Mouse (Mus musculus): Measurements from ENCODE around the gene Pls3.
"Not testable (repeated sequence)": the region's sequence is repeated elsewhere in the genome, so short reads cannot be mapped to it uniquely, and the experiment has no call there.

Gene Pls3

DNA sequence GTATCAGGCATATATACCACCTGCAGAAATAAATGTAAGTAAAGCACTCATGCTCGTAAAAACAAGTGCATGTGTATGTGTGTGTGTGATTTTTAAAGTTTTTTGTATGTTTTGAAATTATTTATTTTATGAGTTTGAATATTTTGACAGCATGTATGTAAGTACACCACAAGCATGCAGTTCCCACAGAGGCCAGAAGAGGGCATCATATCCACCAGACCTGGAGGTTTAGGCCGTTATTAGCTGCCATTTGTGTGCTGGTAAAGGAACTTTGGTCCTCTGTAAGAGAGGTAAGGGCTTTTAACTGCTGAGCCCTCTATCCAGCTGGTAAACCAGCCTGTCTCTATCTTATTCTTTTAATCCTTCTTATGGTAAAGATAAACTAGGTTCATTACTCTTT is 97.5 kb downstream of the Pls3 start:
- DNase-seq (ENCODE audit: low read depth, low spot score), result no peak

DNA sequence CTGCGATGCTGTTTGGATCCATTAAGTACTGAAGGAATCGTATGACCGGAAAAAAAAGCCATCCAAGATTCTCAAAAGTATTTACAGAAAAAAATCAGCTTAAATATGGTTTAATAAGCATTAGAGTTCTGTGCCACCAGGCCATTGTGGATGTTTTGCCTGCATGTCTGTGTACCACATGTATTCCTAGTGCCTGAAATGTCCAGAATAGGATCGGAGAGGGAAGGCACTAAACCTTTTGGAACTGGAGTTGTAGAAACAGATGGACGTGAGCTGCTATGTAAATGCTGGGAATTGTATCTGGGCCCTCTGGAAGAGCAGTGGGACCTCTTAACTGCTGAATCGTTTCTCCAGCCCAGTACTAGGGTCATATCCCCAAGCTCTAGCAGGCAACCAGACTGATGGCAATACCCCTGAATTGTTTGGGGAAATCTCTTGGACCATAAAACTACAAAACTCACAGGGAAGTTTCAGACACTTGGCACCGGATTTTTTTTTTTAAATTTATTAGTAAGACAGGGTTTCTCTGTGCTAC is 110.1 kb downstream of the Pls3 start:
- DNase-seq (ENCODE audit: low read depth, low spot score), result no peak

DNA sequence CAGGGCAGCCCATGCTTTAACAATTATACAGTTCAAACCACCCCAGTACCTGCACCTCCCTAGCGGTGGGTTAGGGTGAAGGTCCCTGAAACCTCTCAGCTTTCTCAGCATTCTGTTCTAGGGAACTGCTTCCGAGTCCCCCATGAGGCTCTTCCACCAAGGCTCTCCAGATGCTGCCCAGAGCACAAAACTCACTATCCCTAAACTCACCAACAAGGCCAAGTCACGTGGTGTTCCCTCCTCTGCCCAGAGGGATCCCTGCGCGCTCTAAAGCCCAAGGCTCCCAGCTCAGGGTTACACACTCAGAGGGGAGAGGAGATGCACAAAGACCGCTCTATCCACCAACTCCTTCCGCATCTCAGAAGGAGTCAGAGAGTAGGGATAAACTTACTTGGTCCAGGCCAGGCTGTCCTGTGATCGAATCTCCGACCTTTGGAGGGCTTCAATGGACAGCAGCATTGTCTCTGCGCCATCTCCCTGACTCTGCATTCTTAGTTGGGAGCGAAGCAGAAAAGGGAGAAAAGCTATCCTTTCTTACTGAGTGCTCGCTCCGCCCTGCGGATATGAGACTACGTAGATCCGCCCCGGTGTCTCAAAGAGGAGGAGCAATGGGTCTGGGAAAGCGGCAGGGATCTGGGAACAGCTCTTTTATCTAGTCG is 110.7 kb downstream of the Pls3 start:
- DNase-seq (ENCODE audit: low read depth, low spot score), result peak; percentile 58

DNA sequence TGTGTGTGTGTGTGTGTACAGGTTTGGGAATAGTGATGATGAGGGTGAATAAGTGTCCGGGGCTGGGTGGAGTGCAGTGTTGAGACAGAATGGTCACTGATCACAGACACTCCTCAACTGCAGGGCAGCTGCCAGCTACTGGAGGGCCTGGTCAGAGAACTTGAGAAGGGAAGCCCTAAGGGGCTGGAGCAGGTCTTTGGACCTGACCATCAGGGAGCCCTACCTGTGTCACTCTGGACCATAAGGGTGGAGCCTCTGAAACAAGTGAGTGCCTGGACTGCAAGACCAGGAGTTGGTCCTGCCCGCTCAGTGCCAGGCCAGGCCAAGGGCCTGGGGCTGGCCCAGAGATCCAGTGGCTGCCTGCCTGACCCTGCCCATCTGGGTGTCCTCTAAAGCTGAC is 115.5 kb downstream of the Pls3 start:
- DNase-seq (ENCODE audit: low read depth, low spot score), result not testable (repeated sequence)

DNA sequence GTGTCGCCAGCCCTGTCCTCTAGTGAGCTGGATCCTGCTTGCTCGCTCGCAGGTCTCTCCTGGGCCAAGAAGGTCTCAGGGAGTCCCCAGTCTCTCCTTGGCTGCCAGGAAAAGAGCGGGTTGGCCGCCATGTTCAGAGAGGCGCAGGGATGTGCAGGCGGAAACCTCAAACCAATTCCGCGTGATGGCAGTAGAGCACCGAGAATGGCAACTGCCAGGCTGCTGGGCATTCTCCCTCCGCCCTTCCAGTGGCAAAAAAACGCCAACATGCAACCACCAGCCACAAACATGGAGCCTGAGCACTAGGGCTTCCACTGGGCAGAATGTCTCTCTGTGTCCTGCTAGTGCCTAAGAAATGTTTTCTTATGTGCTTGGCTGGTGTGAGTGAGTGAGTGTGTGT is 115.9 kb downstream of the Pls3 start:
- DNase-seq (ENCODE audit: low read depth, low spot score), result peak; percentile 40

DNA sequence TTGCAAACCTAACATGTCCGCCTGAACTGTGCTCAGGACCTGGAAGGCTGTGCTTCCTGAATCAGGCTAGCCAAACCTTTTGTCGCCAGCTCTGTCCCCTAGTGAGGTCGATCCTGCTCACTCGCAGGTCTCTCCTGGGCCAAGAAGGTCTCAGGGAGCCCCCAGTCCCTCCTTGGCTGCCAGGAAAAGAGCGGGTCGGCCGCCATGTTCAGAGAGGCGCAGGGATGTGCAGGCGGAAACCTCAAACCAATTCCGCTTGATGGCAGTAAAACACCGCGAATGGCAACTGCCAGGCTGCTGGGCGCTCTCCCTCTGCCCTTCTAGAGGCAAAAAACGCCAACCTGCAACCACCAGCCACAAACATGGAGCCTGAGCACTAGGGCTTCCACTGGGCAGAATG is 117.0 kb downstream of the Pls3 start:
- DNase-seq (ENCODE audit: low read depth, low spot score), result not testable (repeated sequence)

DNA sequence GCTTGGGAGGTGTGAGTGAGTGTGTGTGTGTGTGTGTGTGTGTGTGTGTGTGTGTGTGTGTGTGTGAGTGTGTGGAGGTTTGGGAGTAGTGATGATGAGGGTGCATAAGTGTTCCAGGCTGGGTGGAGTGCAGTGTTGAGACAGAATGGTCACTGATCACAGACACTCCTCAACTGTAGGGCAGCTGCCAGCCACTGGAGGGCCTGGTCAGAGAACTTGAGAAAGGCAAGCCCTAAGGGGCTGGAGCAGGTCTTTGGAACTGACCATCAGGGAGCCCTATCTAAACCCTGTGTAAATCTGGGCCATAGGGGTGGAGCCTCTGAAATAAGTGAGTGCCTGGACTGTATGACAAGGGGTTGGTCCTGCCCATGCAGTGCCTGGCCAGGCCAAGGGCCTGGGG is 120.5 kb downstream of the Pls3 start:
- not testable (repeated sequence) for DNase-seq (ENCODE audit: low read depth, low spot score)

DNA sequence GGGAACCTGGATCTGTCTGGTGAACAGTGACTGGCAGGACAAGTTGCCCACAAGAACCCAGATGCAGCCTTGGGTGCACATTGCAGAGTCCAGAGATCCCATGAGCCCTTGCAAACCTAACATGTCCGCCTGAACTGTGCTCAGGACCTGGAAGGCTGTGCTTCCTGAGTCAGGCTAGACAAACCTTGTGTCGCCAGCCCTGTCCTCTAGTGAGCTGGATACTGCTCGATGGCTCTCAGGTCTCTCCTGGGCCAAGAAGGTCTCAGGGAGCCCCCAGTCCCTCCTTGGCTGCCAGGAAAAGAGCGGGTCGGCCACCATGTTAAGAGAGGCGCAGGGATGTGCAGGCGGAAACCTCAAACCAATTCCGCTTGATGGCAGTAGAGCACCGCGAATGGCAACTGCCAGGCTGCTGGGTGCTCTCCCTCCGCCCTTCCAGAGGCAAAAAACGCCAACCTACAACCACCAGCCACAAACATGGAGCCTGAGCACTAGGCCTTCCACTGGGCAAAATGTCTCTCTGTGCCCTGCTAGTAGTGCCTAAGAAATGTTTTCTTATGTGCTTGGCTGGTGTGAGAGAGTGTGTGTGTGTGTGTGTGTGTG is 124.8 kb downstream of the Pls3 start:
- DNase-seq (ENCODE audit: low read depth, low spot score), result not testable (repeated sequence)

DNA sequence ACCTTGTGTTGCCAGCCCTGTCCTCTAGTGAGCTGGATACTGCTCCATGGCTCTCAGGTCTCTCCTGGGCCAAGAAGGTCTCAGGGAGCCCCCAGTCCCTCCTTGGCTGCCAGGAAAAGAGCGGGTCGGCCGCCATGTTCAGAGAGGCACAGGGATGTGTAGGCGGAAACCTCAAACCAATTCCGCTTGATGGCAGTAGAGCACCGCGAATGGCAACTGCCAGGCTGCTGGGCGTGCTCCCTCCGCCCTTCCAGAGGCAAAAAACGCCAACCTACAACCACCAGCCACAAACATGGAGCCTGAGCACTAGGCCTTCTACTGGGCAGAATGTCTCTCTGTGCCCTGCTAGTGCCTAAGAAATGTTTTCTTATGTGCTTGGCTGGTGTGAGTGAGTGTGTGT is 125.7 kb downstream of the Pls3 start:
- DNase-seq (ENCODE audit: low read depth, low spot score), result not testable (repeated sequence)

DNA sequence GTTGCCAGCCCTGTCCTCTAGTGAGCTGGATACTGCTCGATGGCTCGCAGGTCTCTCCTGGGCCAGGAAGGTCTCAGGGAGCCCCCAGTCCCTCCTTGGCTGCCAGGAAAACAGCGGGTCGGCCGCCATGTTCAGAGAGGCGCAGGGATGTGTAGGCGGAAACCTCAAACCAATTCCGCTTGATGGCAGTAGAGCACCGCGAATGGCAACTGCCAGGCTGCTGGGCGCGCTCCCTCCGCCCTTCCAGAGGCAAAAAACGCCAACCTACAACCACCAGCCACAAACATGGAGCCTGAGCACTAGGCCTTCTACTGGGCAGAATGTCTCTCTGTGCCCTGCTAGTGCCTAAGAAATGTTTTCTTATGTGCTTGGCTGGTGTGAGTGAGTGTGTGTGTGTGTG is 130.5 kb downstream of the Pls3 start:
- peak; percentile 76 for DNase-seq (ENCODE audit: low read depth, low spot score)

DNA sequence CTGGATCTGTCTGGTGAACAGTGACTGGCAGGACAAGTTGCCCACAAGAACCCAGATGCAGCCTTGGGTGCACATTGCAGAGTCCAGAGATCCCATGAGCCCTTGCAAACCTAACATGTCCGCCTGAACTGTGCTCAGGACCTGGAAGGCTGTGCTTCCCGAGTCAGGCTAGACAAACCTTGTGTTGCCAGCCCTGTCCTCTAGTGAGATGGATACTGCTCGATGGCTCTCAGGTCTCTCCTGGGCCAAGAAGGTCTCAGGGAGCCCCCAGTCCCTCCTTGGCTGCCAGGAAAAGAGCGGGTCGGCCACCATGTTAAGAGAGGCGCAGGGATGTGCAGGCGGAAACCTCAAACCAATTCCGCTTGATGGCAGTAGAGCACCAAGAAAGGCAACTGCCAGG is 135.5 kb downstream of the Pls3 start:
- not testable (repeated sequence) for DNase-seq (ENCODE audit: low read depth, low spot score)

All from forelimb bud, embryonic 11.5 days (tissue).